23 mouse cellular contexts compared by ENCODE assay signal in the genomic region with DNA sequence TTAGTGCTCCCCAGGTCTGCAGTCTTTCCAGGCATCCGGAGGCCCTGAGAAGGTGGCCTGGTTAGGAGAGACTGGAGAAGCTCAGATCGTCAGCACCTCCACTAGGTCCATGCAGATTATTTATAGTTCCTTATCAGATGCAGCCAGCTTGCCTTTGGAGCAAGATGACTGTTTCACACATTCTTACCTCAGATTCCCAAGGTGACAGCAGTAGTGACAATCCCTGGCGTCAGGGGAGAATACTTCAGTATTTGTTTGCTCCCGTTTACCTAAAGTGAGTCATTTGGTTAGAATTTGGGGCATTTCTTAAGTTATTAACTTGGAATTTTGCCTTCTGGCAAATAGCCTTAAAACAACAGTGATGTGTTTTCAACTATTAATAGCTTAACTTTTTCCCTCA. TPM values are rescaled to one million over a fixed set of nuclear protein-coding genes. Genes with fewer than 3 reads are reported as not detected.
DNase-seq lines count a peak whose midpoint lies in the region; ATAC-seq and TF ChIP-seq lines count a peak whose summit lies in the region.
"Had no signal": no experiment of that assay in that cellular context is flagged by ENCODE, and none has a peak within 500 bp of the region (broad histone marks: within the 10 kb centered on the region; RNA-seq: fewer than 3 reads in every experiment).

No protein-coding gene starts in this region.

- TF ChIP-seq POLR2A in MEL (IDR thresholded peaks at IDR 0.05; ENCODE audit: control insufficient read depth in 1 of 2, insufficient read depth in 1 of 2, low read depth in 1 of 2, low read length in 2 of 2, poor library complexity in 1 of 2), result no peak

- no peak for TF ChIP-seq EP300 in MEL (IDR thresholded peaks at IDR 0.05; ENCODE audit: low read depth in 1 of 2, low read length in 2 of 2)

- intact Hi-C loops in heart, postnatal 25 days (cut with DNase I), result no loop called here
- intact Hi-C loops in heart, postnatal 10 days (cut with DNase I), result loop anchor here (5.0 kb wide), 1 partner anchor 678 kb away; no protein-coding TSS in a partner anchor

- H3K27me3 ChIP-seq in heart, embryonic 11.5 days (ENCODE audit: control insufficient read depth, insufficient read depth, low read length), result no peaks in the 10 kb centered on the region
- H3K27me3 ChIP-seq in liver, embryonic 12.5 days (replicated peaks), result no peaks in the 10 kb centered on the region
- no peaks in the 10 kb centered on the region for H3K27me3 ChIP-seq in liver, embryonic 11.5 days (replicated peaks; ENCODE audit: control insufficient read depth, insufficient read depth, low read length)
- no peaks in the 10 kb centered on the region for H3K27me3 ChIP-seq in MEL (ENCODE audit: control insufficient read depth in 1 of 2, insufficient read depth in 2 of 2, low read length in 2 of 2)
- H3K27me3 ChIP-seq: hindbrain, embryonic 15.5 days; intestine, embryonic 15.5 days; limb, embryonic 15.5 days; neural tube, embryonic 13.5 days had no signal

- H3K9me3 ChIP-seq in heart, embryonic 11.5 days (replicated peaks; ENCODE audit: control insufficient read depth, low read length), result no peaks in the 10 kb centered on the region
- no peaks in the 10 kb centered on the region for H3K9me3 ChIP-seq in liver, embryonic 12.5 days (replicated peaks)
- no peaks in the 10 kb centered on the region for H3K9me3 ChIP-seq in liver, embryonic 11.5 days (ENCODE audit: control insufficient read depth, low read length)
- H3K9me3 ChIP-seq in MEL (replicated peaks; ENCODE audit: insufficient read depth, low read length), result no peaks in the 10 kb centered on the region
- H3K9me3 ChIP-seq: forebrain, embryonic 10.5 days; hindbrain, embryonic 15.5 days; intestine, embryonic 15.5 days; limb, embryonic 15.5 days; neural tube, embryonic 13.5 days had no signal

- H3K79me2 ChIP-seq in MEL (ENCODE audit: control insufficient read depth, insufficient read depth, low read length, poor library complexity), result peaks cover 2% of the 10 kb centered on the region

- no peak overlapping the region for H3K9ac ChIP-seq in heart, embryonic 11.5 days (ENCODE audit: low read depth, low read length)
- no peak overlapping the region for H3K9ac ChIP-seq in liver, embryonic 12.5 days
- H3K9ac ChIP-seq in liver, embryonic 11.5 days (ENCODE audit: low read depth, low read length), result no peak overlapping the region
- no peak overlapping the region for H3K9ac ChIP-seq in MEL (ENCODE audit: control insufficient read depth, low read depth, low read length, poor library complexity, severe bottlenecking)
- H3K9ac ChIP-seq: hindbrain, embryonic 15.5 days; intestine, embryonic 15.5 days; limb, embryonic 15.5 days; neural tube, embryonic 13.5 days had no signal

- no peak for ATAC-seq in heart, embryonic 11.5 days (replicated peaks; ENCODE audit: insufficient number of reproducible peaks, low FRiP score, low TSS enrichment)
- 0 out of 2 replicates have a peak, but pooled peaks have one; percentile 43 for ATAC-seq in liver, embryonic 12.5 days
- ATAC-seq in liver, embryonic 11.5 days (replicated peaks; ENCODE audit: low FRiP score), result no peak; the same call in 1 of the 2 replicates
- ATAC-seq: intestine, embryonic 15.5 days had no signal

- H3K4me2 ChIP-seq in heart, embryonic 11.5 days, result peak overlapping the region; percentile 20; the same call in 1 of the 2 replicates
- H3K4me2 ChIP-seq in liver, embryonic 12.5 days, result no peak overlapping the region
- no peak overlapping the region for H3K4me2 ChIP-seq in liver, embryonic 11.5 days
- H3K4me2 ChIP-seq: hindbrain, embryonic 15.5 days; intestine, embryonic 15.5 days; limb, embryonic 15.5 days; neural tube, embryonic 13.5 days had no signal

- DNase-seq in heart, postnatal 25 days (ENCODE audit: low spot score), result no peak
- no peak for DNase-seq in liver, embryonic 11.5 days (ENCODE audit: low spot score)
- no peak for DNase-seq in MEL (ENCODE audit: low read depth, low spot score)
- DNase-seq in heart, postnatal 10 days, result peak; percentile 16 to 34
- DNase-seq in right cerebral cortex, postnatal 4 days, result no peak
- DNase-seq in layer of hippocampus, postnatal 10 days (ENCODE audit: low spot score in 2 of 2), result no peak
- DNase-seq: adrenal gland, postnatal 36 days; cerebellum, adult 18-20 months; cerebellum, postnatal 36 days; gastrocnemius, postnatal 14 days; kidney, postnatal 4 days; layer of hippocampus, adult 9-11 months; lung, postnatal 10 days; midbrain, embryonic 14.5 days; spleen, adult 18-20 months; thymus, postnatal 36 days had no signal

- no peak for TF ChIP-seq RAD21 in MEL (IDR thresholded peaks at IDR 0.05; ENCODE audit: low read depth, low read length)

- no peak overlapping the region for H3K27ac ChIP-seq in heart, embryonic 11.5 days (ENCODE audit: low read depth, low read length)
- H3K27ac ChIP-seq in liver, embryonic 12.5 days, result no peak overlapping the region
- H3K27ac ChIP-seq in liver, embryonic 11.5 days (ENCODE audit: low read depth, low read length), result no peak overlapping the region
- no peak overlapping the region for H3K27ac ChIP-seq in MEL (ENCODE audit: control insufficient read depth, low read depth, low read length)
- H3K27ac ChIP-seq: forebrain, embryonic 10.5 days; hindbrain, embryonic 15.5 days; intestine, embryonic 15.5 days; limb, embryonic 15.5 days; neural tube, embryonic 13.5 days had no signal

- 26% methylated on average over 4 of the region's 4 CpGs for WGBS in heart, embryonic 11.5 days (ENCODE audit: insufficient replicate concordance)
- WGBS in liver, embryonic 12.5 days (ENCODE audit: insufficient replicate concordance), result 60% methylated on average over 4 of the region's 4 CpGs
- WGBS in liver, embryonic 11.5 days, result 65% methylated on average over 4 of the region's 4 CpGs

- H3K36me3 ChIP-seq in heart, embryonic 11.5 days (ENCODE audit: control insufficient read depth, insufficient read depth, low read length), result peaks cover 24% of the 10 kb centered on the region
- H3K36me3 ChIP-seq in liver, embryonic 12.5 days, result peaks cover 92% of the 10 kb centered on the region
- peaks cover 44% of the 10 kb centered on the region for H3K36me3 ChIP-seq in liver, embryonic 11.5 days (ENCODE audit: control insufficient read depth, insufficient read depth, low read length)
- peaks cover 3 to 30% of the 10 kb centered on the region in 2 experiments for H3K36me3 ChIP-seq in MEL (ENCODE audit: control insufficient read depth in 1 of 2, insufficient read depth in 2 of 2, low read length in 2 of 2)

- no peak overlapping the region for H3K4me3 ChIP-seq in heart, embryonic 11.5 days (ENCODE audit: low read depth, low read length)
- H3K4me3 ChIP-seq in liver, embryonic 12.5 days, result no peak overlapping the region
- no peak overlapping the region for H3K4me3 ChIP-seq in liver, embryonic 11.5 days (ENCODE audit: low read depth, low read length)
- H3K4me3 ChIP-seq in MEL (ENCODE audit: control insufficient read depth in 1 of 2, insufficient read depth in 1 of 2, low read depth in 2 of 2, low read length in 2 of 2), result no peak overlapping the region
- H3K4me3 ChIP-seq: forebrain, embryonic 10.5 days; hindbrain, embryonic 15.5 days; intestine, embryonic 15.5 days; limb, embryonic 15.5 days; neural tube, embryonic 13.5 days had no signal

- H3K4me1 ChIP-seq in heart, embryonic 11.5 days (ENCODE audit: control insufficient read depth, insufficient read depth, low read length), result peaks cover 11% of the 10 kb centered on the region
- H3K4me1 ChIP-seq in liver, embryonic 12.5 days, result peaks cover 20% of the 10 kb centered on the region
- H3K4me1 ChIP-seq in liver, embryonic 11.5 days (replicated peaks; ENCODE audit: control insufficient read depth, insufficient read depth, low read length), result no peaks in the 10 kb centered on the region; the same call in 1 of the 2 replicates
- no peaks in the 10 kb centered on the region for H3K4me1 ChIP-seq in MEL (ENCODE audit: control insufficient read depth in 1 of 2, insufficient read depth in 2 of 2, low read length in 2 of 2)
- H3K4me1 ChIP-seq: hindbrain, embryonic 15.5 days; intestine, embryonic 15.5 days; limb, embryonic 15.5 days; neural tube, embryonic 13.5 days had no signal

- TF ChIP-seq CTCF in MEL (IDR thresholded peaks at IDR 0.05 in 2 of 3, conservative IDR thresholded peaks at IDR 0.05 in 1 of 3; ENCODE audit: control insufficient read depth in 1 of 3, insufficient read depth in 1 of 3, low read depth in 2 of 3, low read length in 3 of 3, poor library complexity in 1 of 3, severe bottlenecking in 1 of 3), result no peak

TF ChIP-seq in MEL, 35 proteins besides CTCF, POLR2A, EP300 and RAD21:
- no peak for TF ChIP-seq CHD1 (IDR thresholded peaks at IDR 0.05; ENCODE audit: low read depth, low read length)
- peak; percentile 53 for TF ChIP-seq TAL1 (IDR thresholded peaks at IDR 0.05; ENCODE audit: low read length)

RNA-seq across cellular contexts. Expression of a gene that starts 7.1 kb away (rescaled TPM):
- 32.6 and 38.4 TPM in 2 replicates for polyA plus RNA-seq in heart, embryonic 11.5 days (2014; fragmentation: Nextera tagmentation; extraction: Ambion mirVana)
- 10 to 100 TPM; 12.3 to 12.4 TPM for total RNA-seq in heart, postnatal 25 days (2021)
- 28.9 and 30.3 TPM in 2 replicates for polyA plus RNA-seq in liver, embryonic 12.5 days (2016; fragmentation: Nextera tagmentation; extraction: Ambion mirVana)
- polyA plus RNA-seq in liver, embryonic 11.5 days (2014; fragmentation: Nextera tagmentation; extraction: Ambion mirVana), result 47.4 and 53.2 TPM in 2 replicates
- total RNA-seq in MEL (2012; rRNA removed), result 44.7 and 54.0 TPM in 2 replicates
- polyA plus RNA-seq in MEL (2012; ENCODE audit: insufficient read depth in 1 of 2, insufficient read length in 2 of 2, low read depth in 1 of 2, low replicate concordance in 2 of 2, missing spikeins in 1 of 2), result 100 to 1,000 TPM in 1 of 2 experiments, 10 to 100 TPM in 1; 57.2 to 274 TPM
- total RNA-seq in heart, postnatal 10 days (2021), result 10 to 100 TPM; 15.0 to 16.7 TPM
- total RNA-seq in layer of hippocampus, postnatal 10 days (2021), result 10 to 100 TPM; 17.2 to 17.6 TPM

RNA-seq across cellular contexts. Expression of a gene that starts 59.7 kb away (rescaled TPM):
- polyA plus RNA-seq in heart, embryonic 11.5 days (2014; fragmentation: Nextera tagmentation; extraction: Ambion mirVana), result 0.80 and 0.94 TPM in 2 replicates
- under 1 TPM; 0.28 to 0.42 TPM for total RNA-seq in heart, postnatal 25 days (2021)
- polyA plus RNA-seq in liver, embryonic 12.5 days (2016; fragmentation: Nextera tagmentation; extraction: Ambion mirVana), result 0.24 and 0.32 TPM in 2 replicates
- 1.2 and 1.5 TPM in 2 replicates for polyA plus RNA-seq in liver, embryonic 11.5 days (2014; fragmentation: Nextera tagmentation; extraction: Ambion mirVana)
- total RNA-seq in MEL (2012; rRNA removed), result 0.46 TPM in 1 of 2 replicates, not detected in the other
- under 1 TPM in 1 of 2 experiments, not detected in 1; 0.93 TPM for polyA plus RNA-seq in MEL (2012; ENCODE audit: insufficient read depth in 1 of 2, insufficient read length in 2 of 2, low read depth in 1 of 2, low replicate concordance in 2 of 2, missing spikeins in 1 of 2)
- under 1 TPM in 1 of 2 experiments, not detected in 1; 0.38 TPM for total RNA-seq in heart, postnatal 10 days (2021)
- total RNA-seq in layer of hippocampus, postnatal 10 days (2021), result 1 to 10 TPM; 1.1 to 2.4 TPM

Comparison
In these comparisons a context has a peak if more than half of its experiments do, and no peak if none do; other contexts are left out.
1. DNase-seq: peak in heart, postnatal 10 days (2 of 2); none in heart, postnatal 25 days (single experiment), liver, embryonic 11.5 days (single experiment), MEL (single experiment), right cerebral cortex, postnatal 4 days (single experiment) and layer of hippocampus, postnatal 10 days (0 of 2).